9 mouse cellular contexts compared by ENCODE assay signal in genomic region chr8:74921882-74922518, GRCm38 (mm10). TPM values are rescaled to one million over a fixed set of nuclear protein-coding genes. Genes with fewer than 3 reads are reported as not detected.
DNase-seq lines count a peak whose midpoint lies in the region; TF ChIP-seq lines count a peak whose summit lies in the region.
"Had no signal": no experiment of that assay in that cellular context is flagged by ENCODE, and none has a peak within 500 bp of the region (broad histone marks: within the 10 kb centered on the region; RNA-seq: fewer than 3 reads in every experiment).

No protein-coding gene starts in this region.

- dilution Hi-C loops in CH12.LX (cut with MboI; ENCODE audit: extremely low pct_ligation_motif_present, extremely low pct_unique_long_range_greater_than_20kb, low sequenced_read_pairs): no loop called here

- H3K36me3 ChIP-seq in heart, adult 2 months (ENCODE audit: control insufficient read depth, insufficient read depth, low read length): no peaks in the 10 kb centered on the region
- H3K36me3 ChIP-seq in CH12.LX (replicated peaks in 1 of 2; ENCODE audit: control insufficient read depth in 1 of 2, insufficient read depth in 1 of 2, low read length in 1 of 2): no peaks in the 10 kb centered on the region

- no peak overlapping the region for H3K27ac ChIP-seq in heart, adult 2 months
- no peak overlapping the region for H3K27ac ChIP-seq in CH12.LX (ENCODE audit: insufficient read depth, low read depth)

- no peak overlapping the region for H3K4me3 ChIP-seq in heart, adult 2 months
- H3K4me3 ChIP-seq in CH12.LX (replicated peaks in 1 of 3; ENCODE audit: low read depth in 2 of 3, low read length in 2 of 3, poor library complexity in 1 of 3): no peak overlapping the region

- 0 out of 2 replicates have a peak, but pooled peaks have one; percentile 8 for TF ChIP-seq CTCF in heart, adult 2 months (IDR thresholded peaks at IDR 0.05)
- peak in 1 of 2 experiments; percentile 51; a peak in 2 of 4 replicates for TF ChIP-seq CTCF in CH12.LX (conservative IDR thresholded peaks at IDR 0.05 in 1 of 2, IDR thresholded peaks at IDR 0.05 in 1 of 2; ENCODE audit: low read depth in 2 of 2, low read length in 2 of 2)

- no peaks in the 10 kb centered on the region for H3K9me3 ChIP-seq in CH12.LX (replicated peaks; ENCODE audit: low read length)

- TF ChIP-seq EP300 in heart, adult 2 months (IDR thresholded peaks at IDR 0.05; ENCODE audit: insufficient read depth, low read depth, low read length): no peak
- TF ChIP-seq EP300 in CH12.LX (IDR thresholded peaks at IDR 0.05; ENCODE audit: low read length): no peak

- no peak overlapping the region for H3K9ac ChIP-seq in heart, adult 2 months (ENCODE audit: low read depth, low read length)
- H3K9ac ChIP-seq in CH12.LX (ENCODE audit: insufficient read depth, low read depth): no peak overlapping the region

- no peaks in the 10 kb centered on the region for H3K27me3 ChIP-seq in heart, adult 2 months (ENCODE audit: control insufficient read depth, insufficient read depth, low read length)
- H3K27me3 ChIP-seq in CH12.LX (replicated peaks): peaks cover 83% of the 10 kb centered on the region

- no peaks in the 10 kb centered on the region for H3K4me1 ChIP-seq in heart, adult 2 months (ENCODE audit: control insufficient read depth, insufficient read depth, low read length)
- no peaks in the 10 kb centered on the region for H3K4me1 ChIP-seq in CH12.LX (ENCODE audit: control insufficient read depth in 1 of 2, insufficient read depth in 2 of 2)

- in situ Hi-C loops in CH12.LX (cut with MboI; ENCODE audit: low pct_ligation_motif_present, low pct_unique_long_range_greater_than_20kb, low sequenced_read_pairs): no loop called here

- 70% methylated on average over 4 of the region's 4 CpGs for WGBS in heart, adult 2 months

- no peak for DNase-seq in heart, adult 2 months
- DNase-seq in heart, postnatal 10 days: no peak
- no peak for DNase-seq in CH12.LX (ENCODE audit: extremely low read depth)
- peak; percentile 56 for DNase-seq in R1 (ENCODE audit: low read depth, low spot score)
- peak; percentile 49 to 61 for DNase-seq in left cerebral cortex, adult 18-20 months (ENCODE audit: low spot score in 2 of 2)
- no peak for DNase-seq in T-cell, adult 2 months (ENCODE audit: low spot score)
- no peak for DNase-seq in gastrocnemius, postnatal 36 days
- DNase-seq in thymus, postnatal 0 days (ENCODE audit: low spot score): no peak
- DNase-seq: adrenal gland, adult 8-10 months had no signal

- intact Hi-C loops in heart, adult 2 months (cut with DNase I): no loop called here
- intact Hi-C loops in heart, postnatal 10 days (cut with DNase I): no loop called here
- intact Hi-C loops in gastrocnemius, postnatal 36 days (cut with DNase I): no loop called here

- peak; percentile 50 for TF ChIP-seq RAD21 in CH12.LX (IDR thresholded peaks at IDR 0.05; ENCODE audit: low read depth, low read length)

- H3K79me2 ChIP-seq in heart, adult 2 months (replicated peaks; ENCODE audit: control insufficient read depth, insufficient read depth, low read length): no peaks in the 10 kb centered on the region
- H3K79me2 ChIP-seq in CH12.LX (replicated peaks; ENCODE audit: control insufficient read depth, extremely low read depth, insufficient read depth, poor library complexity, severe bottlenecking): no peaks in the 10 kb centered on the region

- no peak overlapping the region for H3K4me2 ChIP-seq in CH12.LX (ENCODE audit: insufficient read depth, low read depth, poor library complexity, severe bottlenecking)

- TF ChIP-seq POLR2A in heart, adult 2 months (IDR thresholded peaks at IDR 0.05; ENCODE audit: insufficient read depth, low read depth, low read length): no peak
- TF ChIP-seq POLR2A in CH12.LX (IDR thresholded peaks at IDR 0.05; ENCODE audit: low read depth, low read length): no peak

TF ChIP-seq in CH12.LX, 34 proteins besides CTCF, POLR2A, EP300 and RAD21:
- TF ChIP-seq GABPA (IDR thresholded peaks at IDR 0.05; ENCODE audit: insufficient replicate concordance, low read depth, low read length) (no peak), MEF2A (IDR thresholded peaks at IDR 0.05; ENCODE audit: borderline replicate concordance, low read depth, low read length) (no peak), ZMIZ1 (IDR thresholded peaks at IDR 0.05; ENCODE audit: low read depth, low read length) (no peak), SMC3 (IDR thresholded peaks at IDR 0.05; ENCODE audit: low read depth, low read length) (peak; percentile 29; the same call in 1 of the 2 replicates), POLR2AphosphoS2 (IDR thresholded peaks at IDR 0.05; ENCODE audit: low read depth, low read length) (no peak), BHLHE40 (IDR thresholded peaks at IDR 0.05; ENCODE audit: low read depth, low read length) (no peak), JUN (IDR thresholded peaks at IDR 0.05; ENCODE audit: insufficient read depth, low read depth, low read length) (no peak), MAFK (IDR thresholded peaks at IDR 0.05; ENCODE audit: insufficient replicate concordance, low read length) (peak; percentile 56; the same call in 1 of the 2 replicates), ETS1 (conservative IDR thresholded peaks at IDR 0.05; ENCODE audit: low read depth, low read length) (no peak), CHD2 (IDR thresholded peaks at IDR 0.05; ENCODE audit: low read length) (no peak), MXI1 (IDR thresholded peaks at IDR 0.05; ENCODE audit: low read depth, low read length) (no peak), ELF1 (IDR thresholded peaks at IDR 0.05; ENCODE audit: low read depth, low read length) (no peak)

RNA-seq across cellular contexts. Expression of gene Isx, which starts 49.0 kb away (rescaled TPM):
- under 1 TPM in 1 of 2 experiments, not detected in 1; 0.18 TPM for total RNA-seq in heart, adult 2 months (2021)
- 0.18 TPM in 1 of 2 replicates, not detected in the other for polyA plus RNA-seq in heart, adult 2 months (2012; rRNA removed)
- under 1 TPM; 0.17 to 0.27 TPM for total RNA-seq in heart, postnatal 10 days (2021)
- total RNA-seq in CH12.LX (2012; rRNA removed) (not detected in 2 replicates), CH12.LX (2014; rRNA removed) (not detected in 2 replicates)
- not detected in 2 replicates for polyA plus RNA-seq in CH12.LX (2012; ENCODE audit: insufficient read length, low read depth)
- total RNA-seq in left cerebral cortex, adult 18-20 months (2021): under 1 TPM in 1 of 2 experiments, not detected in 1; 0.37 TPM
- not detected for total RNA-seq in gastrocnemius, postnatal 36 days (2021)
- not detected in 2 replicates for polyA plus RNA-seq in thymus, postnatal 0 days (2015; fragmentation: Nextera tagmentation; extraction: Ambion mirVana)
- total RNA-seq: adrenal gland, adult 8-10 months had no signal

Comparison
In these comparisons a context has a peak if more than half of its experiments do, and no peak if none do; other contexts are left out.
1. DNase-seq: peak in R1 (single experiment) and left cerebral cortex, adult 18-20 months (2 of 2); none in heart, adult 2 months (0 of 2), heart, postnatal 10 days (0 of 2), CH12.LX (single experiment), T-cell, adult 2 months (single experiment), gastrocnemius, postnatal 36 days (0 of 2) and thymus, postnatal 0 days (single experiment).